Mouse (Mus musculus) ES-Bruce4 (cell line): ENCODE measurements at regions not wholly inside any gene's neighbourhood (a gene's known extent, or its start where the extent isn't known, plus 50 kb on each side); places are given as distances from the start of the nearest gene placed in this dataset.

Experiments
- CTCF ChIP-seq: IDR thresholded peaks from one replicate; pipeline ENCODE4 v1.8.1; 2011; ENCODE audit warnings: low read depth, low read length
- EP300 ChIP-seq: IDR thresholded peaks from 2 replicates; pipeline ENCODE4 v1.6.1; 2011; ENCODE audit warnings: low read depth, low read length; ENCODE audit not compliant: insufficient read depth
- POLR2A ChIP-seq: IDR thresholded peaks from one replicate; pipeline ENCODE4 v1.8.1; 2011; ENCODE audit warnings: low read length; ENCODE audit not compliant: insufficient read depth

- TF ChIP-seq POLR2A = no peak
- no peak for TF ChIP-seq CTCF
- no peak for TF ChIP-seq EP300
Measured at GRCm38 (mm10) chr1:186358011-186358670, 241.0 kb upstream of the Lyplal1 start.
